Mouse (Mus musculus): Measurements from ENCODE around the gene Cd28. TPM values are rescaled to one million over a fixed set of nuclear protein-coding genes. Genes with fewer than 3 reads are reported as not detected.

Gene Cd28
- polyA plus RNA-seq, 1 experiment from 2014 or later: 281 TPM

DNA sequence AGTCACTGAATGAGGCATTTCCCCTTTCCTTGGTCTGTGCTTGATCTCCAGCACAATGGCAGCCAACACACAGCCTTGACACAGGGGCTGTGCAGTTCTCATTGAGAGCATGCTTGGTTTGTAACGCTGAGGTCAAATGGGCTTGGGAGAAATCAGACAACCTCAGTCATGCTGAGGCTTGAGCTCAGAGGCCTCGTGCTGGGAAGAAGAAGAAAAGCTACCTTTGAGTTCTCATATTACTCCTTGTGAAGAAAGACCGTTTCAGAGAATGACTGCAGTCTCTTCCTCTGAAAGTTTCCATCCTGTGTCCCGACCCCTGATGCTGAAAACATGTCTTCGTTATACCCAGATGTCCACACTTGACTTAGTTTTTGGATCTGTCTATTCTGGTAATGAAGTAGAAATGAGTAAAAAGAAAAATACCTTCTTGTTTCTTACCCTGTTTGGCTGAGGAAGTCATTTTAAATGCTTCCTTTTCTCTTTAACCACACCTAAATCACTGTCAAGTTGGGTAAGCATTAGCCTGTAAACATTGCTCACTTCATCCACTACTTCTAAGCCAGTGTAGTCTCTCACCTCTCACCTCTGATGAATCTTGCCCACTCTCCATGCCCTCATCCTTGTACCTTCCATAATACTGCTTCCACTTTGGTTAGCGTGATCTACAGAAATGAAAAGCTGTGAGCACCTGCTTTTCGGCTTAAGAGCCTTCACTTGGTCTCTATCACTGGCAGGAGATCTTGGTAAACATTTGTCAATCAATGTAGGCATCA, 43.1 kb downstream of the Cd28 start:
- H3K36me3 ChIP-seq (ENCODE audit: inconsistent target): peaks cover 28% of the 10 kb centered on the region

DNA sequence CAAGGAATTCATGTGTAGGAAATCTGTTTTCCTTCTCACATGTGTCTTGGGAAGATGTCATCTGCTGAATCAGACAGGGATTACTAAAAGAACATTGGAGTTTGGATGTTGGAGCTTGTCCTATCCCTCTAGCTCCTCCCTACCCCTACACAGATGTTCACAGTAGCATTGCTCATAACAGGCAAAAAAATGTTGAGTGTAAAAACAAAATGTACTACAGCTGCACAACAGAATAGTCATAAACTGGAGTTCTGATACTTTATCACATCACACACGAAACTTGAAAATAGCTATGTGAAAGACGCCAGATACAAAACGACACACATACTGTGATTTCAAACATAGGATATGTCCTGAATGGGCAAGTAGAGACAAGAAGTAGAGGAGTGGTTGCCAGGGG, 43.9 kb downstream of the Cd28 start:
- Histone ChIP-seq H3K79me2 (ENCODE audit: inconsistent target) (peaks cover 98% of the 10 kb centered on the region), H3K36me3 (ENCODE audit: inconsistent target) (peaks cover 36% of the 10 kb centered on the region), H3K27ac (no peak overlapping the region), H3K4me3 (ENCODE audit: inconsistent target) (no peak overlapping the region)
- 97% methylated on average over 3 of the region's 3 CpGs for WGBS (ENCODE audit: missing documents)

More for the DNA sequence above, 43.1 kb downstream of the Cd28 start:
- 39% methylated on average over 7 of the region's 7 CpGs for WGBS (ENCODE audit: missing documents)
- Histone ChIP-seq H3K79me2 (ENCODE audit: inconsistent target) (peaks cover 99% of the 10 kb centered on the region), H3K4me3 (ENCODE audit: inconsistent target) (no peak overlapping the region), H3K27ac (no peak overlapping the region)

DNA sequence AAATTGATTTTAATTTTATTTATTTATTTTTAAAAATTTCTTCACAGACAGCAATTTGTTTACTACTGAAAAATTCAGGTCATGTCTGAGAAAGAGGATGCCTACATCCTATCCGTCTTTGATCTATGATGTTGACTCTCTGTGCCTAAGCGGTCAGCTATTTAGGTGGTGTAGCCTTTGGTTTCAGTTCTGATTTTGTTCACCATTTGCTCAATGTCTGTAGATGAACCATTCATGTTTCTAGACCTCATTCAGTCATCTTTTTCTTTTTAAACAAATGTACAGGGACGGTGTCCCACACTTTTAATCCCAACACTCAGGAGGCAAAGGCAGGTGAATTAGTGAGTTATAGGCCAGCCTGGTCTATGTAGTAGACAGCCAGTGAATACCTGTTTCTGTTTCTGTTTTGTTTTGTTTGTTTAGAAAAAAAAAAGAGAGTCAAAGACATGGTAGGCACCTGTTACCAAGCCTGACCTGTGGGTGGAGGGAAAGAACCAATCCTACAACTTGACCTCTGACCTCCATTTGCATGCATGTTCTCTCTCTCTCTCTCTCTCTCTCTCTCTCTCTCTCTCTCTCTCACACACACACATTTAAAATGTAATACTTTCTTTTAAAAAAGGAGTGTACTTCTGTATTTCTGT, 45.0 kb downstream of the Cd28 start:
- H3K36me3 ChIP-seq (ENCODE audit: inconsistent target): peaks cover 47% of the 10 kb centered on the region
- WGBS (ENCODE audit: missing documents): 92% methylated on average over 3 of the region's 3 CpGs
- H3K27ac ChIP-seq: no peak overlapping the region
- H3K4me3 ChIP-seq (ENCODE audit: inconsistent target): no peak overlapping the region
- H3K79me2 ChIP-seq (ENCODE audit: inconsistent target): peaks cover 87% of the 10 kb centered on the region

DNA sequence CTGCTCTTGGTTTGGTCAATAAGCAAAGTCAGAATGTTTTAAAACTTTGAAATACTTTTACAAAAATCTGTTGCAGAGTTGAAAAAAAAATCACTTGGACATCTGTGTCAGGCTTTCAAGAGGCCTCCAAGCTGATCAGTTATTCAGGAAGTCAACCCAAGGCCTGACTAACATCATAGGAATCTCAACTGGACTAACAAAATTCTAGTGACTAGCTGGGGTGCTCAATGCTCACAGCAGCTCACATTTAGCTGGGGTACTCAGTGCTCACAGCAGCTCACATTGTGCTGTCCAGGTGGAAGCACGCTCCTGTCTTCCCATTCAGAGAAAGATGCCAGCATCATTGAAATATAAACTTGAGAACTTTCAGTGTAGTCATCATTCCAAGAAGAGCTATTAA, 45.9 kb downstream of the Cd28 start:
- H3K4me3 ChIP-seq (ENCODE audit: inconsistent target): no peak overlapping the region
- WGBS (ENCODE audit: missing documents): 100% methylated on average over 1 of the region's 1 CpGs
- H3K36me3 ChIP-seq (ENCODE audit: inconsistent target): peaks cover 55% of the 10 kb centered on the region
- H3K79me2 ChIP-seq (ENCODE audit: inconsistent target): peaks cover 79% of the 10 kb centered on the region
- H3K27ac ChIP-seq: no peak overlapping the region

DNA sequence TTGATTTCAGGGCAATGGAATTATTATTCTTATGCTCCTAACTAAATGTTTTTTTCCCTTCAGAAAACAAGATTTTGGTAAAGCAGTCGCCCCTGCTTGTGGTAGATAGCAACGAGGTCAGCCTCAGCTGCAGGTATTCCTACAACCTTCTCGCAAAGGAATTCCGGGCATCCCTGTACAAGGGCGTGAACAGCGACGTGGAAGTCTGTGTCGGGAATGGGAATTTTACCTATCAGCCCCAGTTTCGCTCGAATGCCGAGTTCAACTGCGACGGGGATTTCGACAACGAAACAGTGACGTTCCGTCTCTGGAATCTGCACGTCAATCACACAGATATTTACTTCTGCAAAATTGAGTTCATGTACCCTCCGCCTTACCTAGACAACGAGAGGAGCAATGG, 46.3 kb downstream of the Cd28 start:
- WGBS (ENCODE audit: missing documents): 96% methylated on average over 20 of the region's 20 CpGs
- peaks cover 60% of the 10 kb centered on the region for H3K36me3 ChIP-seq (ENCODE audit: inconsistent target)
- no peak overlapping the region for H3K4me3 ChIP-seq (ENCODE audit: inconsistent target)
- H3K79me2 ChIP-seq (ENCODE audit: inconsistent target): peaks cover 74% of the 10 kb centered on the region
- H3K27ac ChIP-seq: no peak overlapping the region

DNA sequence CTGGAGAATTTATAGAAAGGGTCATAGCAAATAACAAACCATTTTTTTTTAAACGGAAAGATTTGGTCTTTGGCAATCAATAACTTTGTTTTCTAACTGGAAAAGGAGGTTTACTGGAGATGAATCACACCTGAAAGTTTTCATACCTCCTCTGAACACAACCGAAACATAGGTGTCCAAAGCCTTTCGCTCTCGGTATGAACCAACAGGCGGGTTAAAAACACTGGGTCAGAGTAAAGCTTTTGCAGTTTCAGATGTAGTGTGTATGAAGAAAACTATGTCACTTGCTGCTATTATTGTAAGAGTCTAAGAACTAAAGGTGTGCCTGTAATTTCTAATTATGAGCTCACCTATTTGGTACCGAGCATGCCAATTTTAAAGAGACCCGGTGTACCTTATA, 55.2 kb downstream of the Cd28 start:
- 87% methylated on average over 6 of the region's 7 CpGs for WGBS (ENCODE audit: missing documents)
- Histone ChIP-seq H3K36me3 (ENCODE audit: inconsistent target) (peaks cover 52% of the 10 kb centered on the region), H3K27ac (no peak overlapping the region), H3K4me3 (ENCODE audit: inconsistent target) (no peak overlapping the region), H3K79me2 (ENCODE audit: inconsistent target) (no peaks in the 10 kb centered on the region; the same call in 1 of the 2 replicates)

DNA sequence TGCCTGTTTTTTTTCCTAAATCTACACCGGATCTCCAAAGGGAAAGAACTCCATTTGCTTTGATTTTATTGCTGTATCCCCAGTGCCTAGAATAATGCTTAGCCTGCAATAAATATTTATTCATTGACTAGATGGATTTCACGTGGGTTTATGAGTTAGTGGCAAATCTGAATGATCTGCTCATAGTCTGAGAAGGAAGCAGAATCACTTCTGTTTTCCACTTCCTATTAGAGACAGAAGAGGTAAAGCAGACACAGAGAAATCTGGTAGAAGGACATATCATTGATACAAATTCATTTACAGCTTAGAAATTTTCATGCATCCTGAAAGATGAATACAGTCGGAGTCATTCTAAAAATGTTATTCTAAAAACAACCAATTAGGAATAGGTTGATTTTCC, 56.6 kb downstream of the Cd28 start:
- Histone ChIP-seq H3K36me3 (ENCODE audit: inconsistent target) (peaks cover 37% of the 10 kb centered on the region), H3K4me3 (ENCODE audit: inconsistent target) (no peak overlapping the region), H3K27ac (no peak overlapping the region), H3K79me2 (ENCODE audit: inconsistent target) (no peaks in the 10 kb centered on the region; the same call in 1 of the 2 replicates)
- 68% methylated on average over 3 of the region's 3 CpGs for WGBS (ENCODE audit: missing documents)

DNA sequence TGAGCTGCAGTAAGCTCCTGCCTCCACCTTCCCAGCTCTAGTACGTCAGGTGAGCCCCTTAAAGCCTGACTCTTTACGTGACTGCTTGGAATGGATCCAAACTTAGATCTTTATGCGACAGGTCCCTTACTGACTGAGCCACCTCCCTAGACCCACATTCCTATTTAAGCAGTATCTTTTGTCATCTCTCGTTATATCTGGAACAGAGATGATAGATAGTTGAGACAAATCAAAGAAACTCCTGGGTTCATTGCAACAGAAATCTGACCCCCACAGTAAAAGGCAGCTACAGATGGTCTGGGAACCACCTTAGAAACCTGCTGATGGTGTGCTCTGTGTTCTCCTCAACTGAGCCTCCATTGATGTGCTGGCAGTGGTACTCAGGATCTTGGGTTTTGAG, 59.6 kb downstream of the Cd28 start:
- Histone ChIP-seq H3K36me3 (ENCODE audit: inconsistent target) (peaks cover 8% of the 10 kb centered on the region), H3K4me3 (ENCODE audit: inconsistent target) (no peak overlapping the region), H3K27ac (no peak overlapping the region), H3K79me2 (ENCODE audit: inconsistent target) (no peaks in the 10 kb centered on the region)
- 98% methylated on average over 4 of the region's 4 CpGs for WGBS (ENCODE audit: missing documents)

DNA sequence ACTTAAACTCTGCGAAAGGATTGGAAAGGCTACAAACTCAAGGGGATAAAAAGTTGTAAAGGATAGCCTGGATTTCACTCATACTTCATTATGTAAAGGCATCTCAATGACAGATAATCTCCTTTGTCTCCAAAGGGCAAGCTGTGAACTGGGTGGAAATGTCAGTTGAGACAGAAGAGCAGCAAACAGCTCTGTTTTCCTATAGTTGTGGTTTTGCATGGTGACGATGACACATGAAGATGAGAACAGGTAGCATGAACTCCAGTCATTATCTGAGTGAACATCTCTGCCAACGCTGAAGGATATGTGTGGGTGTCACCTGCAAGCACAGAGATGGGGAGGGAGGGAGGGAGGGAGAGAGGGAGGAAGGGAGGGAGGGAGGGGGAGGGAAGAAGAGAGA, 60.3 kb downstream of the Cd28 start:
- H3K4me3 ChIP-seq (ENCODE audit: inconsistent target): no peak overlapping the region
- no peaks in the 10 kb centered on the region for H3K79me2 ChIP-seq (ENCODE audit: inconsistent target)
- peaks cover 2% of the 10 kb centered on the region; the same call in 1 of the 2 replicates for H3K36me3 ChIP-seq (ENCODE audit: inconsistent target)
- H3K27ac ChIP-seq: no peak overlapping the region
- WGBS (ENCODE audit: missing documents): 89% methylated on average over 2 of the region's 3 CpGs

DNA sequence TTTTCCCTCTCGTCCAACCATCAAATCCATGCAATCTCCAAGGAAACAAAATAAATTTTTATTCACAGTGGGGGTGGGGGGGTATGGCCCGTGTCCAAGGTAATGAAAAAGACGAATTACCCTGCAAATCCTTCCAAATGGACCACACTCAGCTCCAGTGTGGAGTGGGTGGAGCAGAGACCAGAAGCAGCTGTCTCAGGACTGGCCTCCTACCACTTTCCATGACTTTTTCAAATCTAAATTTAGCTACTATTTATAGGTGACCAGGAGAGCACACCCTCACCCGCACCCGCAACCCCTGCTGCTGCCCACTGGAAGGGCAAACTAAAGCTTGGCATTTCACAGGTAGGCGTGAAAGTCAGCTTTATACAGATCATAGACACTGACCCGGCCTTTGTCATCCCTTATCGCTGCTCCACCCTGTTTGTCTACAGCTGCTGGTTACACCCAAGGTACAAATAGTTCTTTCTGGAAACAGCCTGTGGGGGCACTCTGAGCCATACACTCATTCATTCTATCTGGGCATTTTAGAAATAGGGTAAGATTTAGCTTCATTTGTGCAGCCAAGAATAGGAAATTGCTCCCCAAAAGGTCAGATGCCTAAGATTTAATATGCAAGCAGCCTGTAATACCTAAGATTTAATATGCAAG, 62.0 kb downstream of the Cd28 start:
- WGBS (ENCODE audit: missing documents): 91% methylated on average over 8 of the region's 8 CpGs
- Histone ChIP-seq H3K79me2 (ENCODE audit: inconsistent target) (no peaks in the 10 kb centered on the region), H3K4me3 (ENCODE audit: inconsistent target) (no peak overlapping the region), H3K36me3 (ENCODE audit: inconsistent target) (no peaks in the 10 kb centered on the region), H3K27ac (no peak overlapping the region)

DNA sequence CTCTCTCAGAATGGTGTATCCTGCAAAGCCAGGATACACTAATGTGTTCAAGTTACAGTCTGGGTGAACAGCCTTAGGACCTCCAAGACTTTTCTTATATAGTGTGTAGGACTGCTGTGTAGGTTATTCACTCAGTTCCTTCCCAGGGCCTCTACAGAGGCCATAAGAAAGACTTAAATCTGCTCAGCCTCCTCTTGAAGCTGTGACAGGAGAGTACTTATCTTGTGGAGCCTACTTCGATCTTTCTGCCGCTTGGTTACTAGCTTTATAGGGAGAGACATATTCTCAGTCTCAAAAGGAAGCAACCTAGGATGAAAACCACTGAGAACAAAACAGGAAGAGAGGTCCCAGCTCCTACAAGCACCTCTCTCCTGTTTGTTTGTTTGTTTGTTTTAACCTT, 62.6 kb downstream of the Cd28 start:
- no peaks in the 10 kb centered on the region for H3K79me2 ChIP-seq (ENCODE audit: inconsistent target)
- no peaks in the 10 kb centered on the region for H3K36me3 ChIP-seq (ENCODE audit: inconsistent target)
- WGBS (ENCODE audit: missing documents): 75% methylated on average over 2 of the region's 2 CpGs
- H3K4me3 ChIP-seq (ENCODE audit: inconsistent target): no peak overlapping the region
- H3K27ac ChIP-seq: no peak overlapping the region

DNA sequence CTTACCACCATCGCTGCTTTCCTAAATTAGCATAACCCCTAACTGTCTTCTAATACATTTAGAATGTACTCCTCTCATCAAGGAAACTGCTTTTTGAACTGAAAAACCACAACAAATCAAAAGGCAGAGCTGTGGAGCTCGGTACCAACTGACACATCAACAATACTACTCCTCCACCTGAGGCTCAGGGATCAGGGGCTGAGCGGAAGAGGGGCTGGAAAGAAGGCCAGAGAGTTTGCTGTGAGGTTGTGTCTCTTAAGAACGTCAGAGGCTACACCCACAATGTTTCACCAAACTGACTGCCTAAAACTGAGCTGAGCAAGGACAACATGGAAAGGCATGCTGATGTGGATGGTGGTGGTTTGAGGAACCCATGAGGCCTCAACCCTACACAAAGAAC, 65.1 kb downstream of the Cd28 start:
- 71% methylated on average over 4 of the region's 4 CpGs for WGBS (ENCODE audit: missing documents)
- Histone ChIP-seq H3K36me3 (ENCODE audit: inconsistent target) (no peaks in the 10 kb centered on the region), H3K27ac (no peak overlapping the region), H3K4me3 (ENCODE audit: inconsistent target) (no peak overlapping the region), H3K79me2 (ENCODE audit: inconsistent target) (no peaks in the 10 kb centered on the region)

DNA sequence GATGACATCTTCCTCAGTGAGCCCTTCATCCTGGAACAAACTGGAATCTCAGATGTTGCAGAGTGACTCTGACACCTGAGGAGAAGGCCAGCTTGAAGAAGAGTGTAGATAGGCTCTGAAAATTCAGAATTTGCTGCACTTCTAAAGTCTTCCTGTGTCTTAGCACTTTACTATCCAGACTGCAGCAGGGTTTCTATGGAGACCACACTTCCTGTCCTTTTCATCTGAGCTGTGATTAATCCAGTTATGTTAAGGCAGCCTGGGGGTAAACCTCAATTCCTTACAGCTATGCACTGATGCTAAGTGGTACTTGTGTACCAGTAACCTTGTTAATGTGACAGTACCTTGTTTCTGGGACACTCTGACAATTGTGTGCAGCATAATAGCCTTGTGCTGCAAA, 77.1 kb downstream of the Cd28 start:
- Histone ChIP-seq H3K36me3 (ENCODE audit: inconsistent target) (no peaks in the 10 kb centered on the region), H3K4me3 (ENCODE audit: inconsistent target) (no peak overlapping the region), H3K27ac (no peak overlapping the region), H3K79me2 (ENCODE audit: inconsistent target) (no peaks in the 10 kb centered on the region)

DNA sequence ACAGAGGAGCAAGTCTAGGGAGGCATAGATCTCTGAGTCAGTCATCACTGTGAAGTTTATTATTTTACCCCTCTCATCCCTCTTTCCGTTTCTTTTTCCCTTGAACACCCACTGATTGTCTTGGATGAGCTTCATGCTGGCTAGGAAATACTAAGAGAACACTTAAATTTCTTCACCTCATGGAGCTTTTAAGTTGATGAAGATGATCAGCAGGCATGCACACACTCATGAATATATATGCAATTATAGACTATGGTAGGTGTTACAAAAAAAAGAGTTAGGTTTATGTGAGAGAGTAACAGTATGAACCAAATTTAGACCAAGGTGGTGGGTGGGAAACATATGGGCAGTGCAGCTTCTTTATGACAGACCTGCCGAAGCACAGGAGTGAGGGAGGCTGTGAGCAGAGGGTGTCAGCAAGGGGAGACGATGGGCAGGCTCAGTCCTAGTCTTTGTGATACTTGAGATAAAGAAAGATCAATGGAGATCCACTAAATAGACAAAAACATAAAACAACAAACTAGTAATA, 79.1 kb downstream of the Cd28 start:
- no peak overlapping the region for H3K27ac ChIP-seq
- H3K36me3 ChIP-seq (ENCODE audit: inconsistent target): no peaks in the 10 kb centered on the region
- no peak overlapping the region for H3K4me3 ChIP-seq (ENCODE audit: inconsistent target)
- 96% methylated on average over 3 of the region's 3 CpGs for WGBS (ENCODE audit: missing documents)
- H3K79me2 ChIP-seq (ENCODE audit: inconsistent target): no peaks in the 10 kb centered on the region

DNA sequence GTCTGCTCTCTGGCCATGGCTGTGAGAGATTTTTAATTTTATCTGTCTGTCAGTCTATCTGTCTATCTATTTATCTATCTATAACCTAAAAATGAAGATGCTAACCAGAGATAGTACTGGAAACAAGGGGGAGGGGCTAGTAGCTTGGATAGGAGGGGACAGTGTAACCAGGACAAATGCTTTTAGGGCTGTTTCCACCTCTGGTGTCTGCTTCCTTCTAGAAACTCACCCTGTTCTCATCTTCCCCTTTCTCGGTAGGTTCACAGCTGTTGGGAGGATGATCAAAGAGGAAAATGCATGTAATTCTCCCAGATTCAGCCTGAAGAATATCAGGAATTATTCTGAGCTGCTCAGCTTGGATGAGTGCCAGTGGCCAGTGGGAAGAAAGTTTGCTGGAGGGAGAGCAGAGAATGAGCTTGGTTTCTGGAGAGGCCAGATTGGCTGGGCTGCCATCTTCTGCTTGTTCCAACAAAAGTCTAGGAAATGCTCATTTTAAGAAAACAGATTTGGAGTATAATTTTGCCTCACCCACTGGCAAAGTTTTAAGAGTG, 83.3 kb downstream of the Cd28 start:
- Histone ChIP-seq H3K36me3 (ENCODE audit: inconsistent target) (no peaks in the 10 kb centered on the region), H3K27ac (no peak overlapping the region), H3K79me2 (ENCODE audit: inconsistent target) (no peaks in the 10 kb centered on the region), H3K4me3 (ENCODE audit: inconsistent target) (no peak overlapping the region)
- 0% methylated on average over 1 of the region's 1 CpGs for WGBS (ENCODE audit: missing documents)
